Mouse (Mus musculus): Measurements from ENCODE around the gene Fabp6. TPM values are rescaled to one million over a fixed set of nuclear protein-coding genes. Genes with fewer than 3 reads are reported as not detected.

Fabp6 gene
- total and polyA plus RNA-seq, 3 experiments = not detected

GRCm38 (mm10) chr11:43577713-43578478, 23.4 kb downstream of the Fabp6 start:
- H3K36me3 ChIP-seq (ENCODE audit: control insufficient read depth in 1 of 2, insufficient read depth in 2 of 2, low read length in 2 of 2) = no peaks in the 10 kb centered on the region
- TF ChIP-seq ZKSCAN1 (IDR thresholded peaks at IDR 0.05; ENCODE audit: low read depth, low read length) = no peak
- no peak for TF ChIP-seq E2F4 (IDR thresholded peaks at IDR 0.05; ENCODE audit: borderline replicate concordance, low read depth, low read length)
- no peak for TF ChIP-seq MEF2A (IDR thresholded peaks at IDR 0.05; ENCODE audit: extremely low read depth, insufficient replicate concordance, low read depth, low read length, poor library complexity, severe bottlenecking)
- TF ChIP-seq CHD1 (IDR thresholded peaks at IDR 0.05; ENCODE audit: low read depth, low read length) = no peak
- no peak for TF ChIP-seq CHD2 (IDR thresholded peaks at IDR 0.05; ENCODE audit: low read length)
- TF ChIP-seq MAFK (IDR thresholded peaks at IDR 0.05; ENCODE audit: borderline replicate concordance, low read depth, low read length) = no peak
- no peak for TF ChIP-seq USF1 (IDR thresholded peaks at IDR 0.05; ENCODE audit: low read depth, low read length)
- TF ChIP-seq BHLHE40 (IDR thresholded peaks at IDR 0.05; ENCODE audit: borderline replicate concordance, low read depth, low read length) = no peak
- no peak for TF ChIP-seq POLR2A (IDR thresholded peaks at IDR 0.05; ENCODE audit: control insufficient read depth in 1 of 2, insufficient read depth in 1 of 2, low read depth in 1 of 2, low read length in 2 of 2, poor library complexity in 1 of 2)
- TF ChIP-seq CTCF (IDR thresholded peaks at IDR 0.05 in 2 of 3, conservative IDR thresholded peaks at IDR 0.05 in 1 of 3; ENCODE audit: control insufficient read depth in 1 of 3, insufficient read depth in 1 of 3, low read depth in 2 of 3, low read length in 3 of 3, poor library complexity in 1 of 3, severe bottlenecking in 1 of 3) = no peak
- TF ChIP-seq JUND (IDR thresholded peaks at IDR 0.05; ENCODE audit: low read depth, low read length) = no peak
- no peak for TF ChIP-seq RAD21 (IDR thresholded peaks at IDR 0.05; ENCODE audit: low read depth, low read length)
- TF ChIP-seq SMC3 (IDR thresholded peaks at IDR 0.05; ENCODE audit: low read depth, low read length) = no peak
- TF ChIP-seq USF2 (IDR thresholded peaks at IDR 0.05; ENCODE audit: borderline replicate concordance in 1 of 2, insufficient read depth in 1 of 2, low read depth in 1 of 2, low read length in 2 of 2) = no peak

GRCm38 (mm10) chr11:43575376-43576151, 25.8 kb downstream of the Fabp6 start:
- Histone ChIP-seq H3K4me3 (ENCODE audit: control insufficient read depth in 1 of 2, insufficient read depth in 1 of 2, low read depth in 2 of 2, low read length in 2 of 2) (no peak overlapping the region), H3K27ac (ENCODE audit: control insufficient read depth, low read depth, low read length) (no peak overlapping the region), H3K9ac (ENCODE audit: control insufficient read depth, low read depth, low read length, poor library complexity, severe bottlenecking) (no peak overlapping the region), H3K4me1 (ENCODE audit: control insufficient read depth in 1 of 2, insufficient read depth in 2 of 2, low read length in 2 of 2) (no peaks in the 10 kb centered on the region), H3K9me3 (replicated peaks; ENCODE audit: insufficient read depth, low read length) (no peaks in the 10 kb centered on the region), H3K36me3 (ENCODE audit: control insufficient read depth in 1 of 2, insufficient read depth in 2 of 2, low read length in 2 of 2) (no peaks in the 10 kb centered on the region), H3K27me3 (ENCODE audit: control insufficient read depth in 1 of 2, insufficient read depth in 2 of 2, low read length in 2 of 2) (no peaks in the 10 kb centered on the region; a peak in 1 of 4 replicates), H3K79me2 (ENCODE audit: control insufficient read depth, insufficient read depth, low read length, poor library complexity) (no peaks in the 10 kb centered on the region)
- TF ChIP-seq SIN3A (IDR thresholded peaks at IDR 0.05; ENCODE audit: low read length) (no peak), BHLHE40 (IDR thresholded peaks at IDR 0.05; ENCODE audit: borderline replicate concordance, low read depth, low read length) (no peak), MAFK (IDR thresholded peaks at IDR 0.05; ENCODE audit: borderline replicate concordance, low read depth, low read length) (no peak), USF2 (IDR thresholded peaks at IDR 0.05; ENCODE audit: borderline replicate concordance in 1 of 2, insufficient read depth in 1 of 2, low read depth in 1 of 2, low read length in 2 of 2) (no peak), E2F4 (IDR thresholded peaks at IDR 0.05; ENCODE audit: borderline replicate concordance, low read depth, low read length) (no peak), UBTF (IDR thresholded peaks at IDR 0.05; ENCODE audit: borderline replicate concordance, insufficient read depth, low read depth, low read length) (no peak), CHD1 (IDR thresholded peaks at IDR 0.05; ENCODE audit: low read depth, low read length) (no peak), ZNF384 (IDR thresholded peaks at IDR 0.05; ENCODE audit: low read depth, low read length) (no peak), MYB (IDR thresholded peaks at IDR 0.05; ENCODE audit: low read depth, low read length) (no peak), CTCF (IDR thresholded peaks at IDR 0.05 in 2 of 3, conservative IDR thresholded peaks at IDR 0.05 in 1 of 3; ENCODE audit: control insufficient read depth in 1 of 3, insufficient read depth in 1 of 3, low read depth in 2 of 3, low read length in 3 of 3, poor library complexity in 1 of 3, severe bottlenecking in 1 of 3) (no peak), ZC3H11A (IDR thresholded peaks at IDR 0.05; ENCODE audit: low read depth, low read length) (no peak)
- DNase-seq (ENCODE audit: low read depth, low spot score) = no peak

More at GRCm38 (mm10) chr11:43577713-43578478, 23.4 kb downstream of the Fabp6 start:
- H3K79me2 ChIP-seq (ENCODE audit: control insufficient read depth, insufficient read depth, low read length, poor library complexity) = no peaks in the 10 kb centered on the region
- no peak overlapping the region for H3K9ac ChIP-seq (ENCODE audit: control insufficient read depth, low read depth, low read length, poor library complexity, severe bottlenecking)
- H3K4me1 ChIP-seq (ENCODE audit: control insufficient read depth in 1 of 2, insufficient read depth in 2 of 2, low read length in 2 of 2) = no peaks in the 10 kb centered on the region
- no peaks in the 10 kb centered on the region; a peak in 1 of 4 replicates for H3K27me3 ChIP-seq (ENCODE audit: control insufficient read depth in 1 of 2, insufficient read depth in 2 of 2, low read length in 2 of 2)
- no peak overlapping the region for H3K27ac ChIP-seq (ENCODE audit: control insufficient read depth, low read depth, low read length)
- no peaks in the 10 kb centered on the region for H3K9me3 ChIP-seq (replicated peaks; ENCODE audit: insufficient read depth, low read length)
- DNase-seq (ENCODE audit: low read depth, low spot score) = no peak
- H3K4me3 ChIP-seq (ENCODE audit: control insufficient read depth in 1 of 2, insufficient read depth in 1 of 2, low read depth in 2 of 2, low read length in 2 of 2) = no peak overlapping the region

Measured in MEL (cell line).